Mouse (Mus musculus) layer of hippocampus, postnatal 25 days (tissue): ENCODE results near the gene Kcnq5. TPM values are rescaled to one million over a fixed set of nuclear protein-coding genes. Genes with fewer than 3 reads are reported as not detected.

ENCODE experiments used
- DNase-seq, 2 experiments: peaks; one replicate each; pipeline ENCODE4 v3.0.0; 2022; ENCODE audit warnings: mixed read lengths in 2 of 2, low spot score in 1 of 2; ENCODE audit errors: extremely low spot score in 1 of 2
- total RNA-seq, 2 experiments: library from RNA; stranded (reverse); gene quantifications; 2 replicates each; pipeline ENCODE4 v1.2.3; 2021

Kcnq5 gene
- total RNA-seq, 2 experiments from 2014 or later: 56.7 to 57.3 TPM

- no peak for DNase-seq
Observed at GRCm38 (mm10) chr1:21506665-21507064, 455.1 kb downstream of the Kcnq5 start.

GRCm38 (mm10) chr1:21499815-21500534, 461.8 kb downstream of the Kcnq5 start:
- DNase-seq: no peak

- no peak for DNase-seq
Observed at GRCm38 (mm10) chr1:21496307-21496706, 465.4 kb downstream of the Kcnq5 start.

- DNase-seq: no peak
Observed at GRCm38 (mm10) chr1:21488645-21489044, 473.1 kb downstream of the Kcnq5 start.

- DNase-seq: no peak
Observed at GRCm38 (mm10) chr1:21486266-21486665, 475.5 kb downstream of the Kcnq5 start.

- no peak for DNase-seq
Observed at GRCm38 (mm10) chr1:21469311-21469710, 492.4 kb downstream of the Kcnq5 start.

- no peak for DNase-seq
Observed at GRCm38 (mm10) chr1:21466431-21466830, 495.3 kb downstream of the Kcnq5 start.

GRCm38 (mm10) chr1:21460941-21461689, 500.6 kb downstream of the Kcnq5 start:
- peak; percentile 62 to 82 for DNase-seq

- DNase-seq: no peak
Observed at GRCm38 (mm10) chr1:21458581-21458980, 503.2 kb downstream of the Kcnq5 start.

- no peak for DNase-seq
Observed at GRCm38 (mm10) chr1:21455971-21456370, 505.8 kb downstream of the Kcnq5 start.

GRCm38 (mm10) chr1:21448227-21448626, 513.5 kb downstream of the Kcnq5 start:
- DNase-seq: no peak

- DNase-seq: no peak
Observed at GRCm38 (mm10) chr1:21436753-21437152, 525.0 kb downstream of the Kcnq5 start.

GRCm38 (mm10) chr1:21434853-21435252, 526.9 kb downstream of the Kcnq5 start:
- DNase-seq: no peak

GRCm38 (mm10) chr1:21431666-21432065, 530.1 kb downstream of the Kcnq5 start:
- DNase-seq: peak in 1 of 2 experiments; percentile 40

- DNase-seq: no peak
Observed at GRCm38 (mm10) chr1:21428079-21428478, 533.7 kb downstream of the Kcnq5 start.

GRCm38 (mm10) chr1:21425654-21426053, 536.1 kb downstream of the Kcnq5 start:
- no peak for DNase-seq

GRCm38 (mm10) chr1:21419370-21419769, 542.4 kb downstream of the Kcnq5 start:
- DNase-seq: peak in 1 of 2 experiments; percentile 37

GRCm38 (mm10) chr1:21412197-21412555, 549.6 kb downstream of the Kcnq5 start:
- no peak for DNase-seq

- peak; percentile 36 to 62 for DNase-seq
Observed at GRCm38 (mm10) chr1:21411331-21412196, 550.2 kb downstream of the Kcnq5 start.

GRCm38 (mm10) chr1:21407266-21407665, 554.5 kb downstream of the Kcnq5 start:
- no peak for DNase-seq

- no peak for DNase-seq
Observed at GRCm38 (mm10) chr1:21402804-21403203, 558.9 kb downstream of the Kcnq5 start.
